Comparison of ENCODE assay signal across 21 mouse cellular contexts in genomic region chr5:12138961-12139360, GRCm38 (mm10).
DNase-seq lines count a peak whose midpoint lies in the region; ATAC-seq and TF ChIP-seq lines count a peak whose summit lies in the region.
"Had no signal": no experiment of that assay in that cellular context is flagged by ENCODE, and none has a peak within 500 bp of the region (broad histone marks: within the 10 kb centered on the region; RNA-seq: fewer than 3 reads in every experiment).

No protein-coding gene starts in this region.

- TF ChIP-seq CTCF in brain, embryonic 14.5 days (IDR thresholded peaks at IDR 0.05; ENCODE audit: borderline replicate concordance, extremely low read depth, insufficient read depth, insufficient read length), result no peak

- peak; percentile 58 for DNase-seq in heart, adult 11 months
- no peak for DNase-seq in heart, postnatal 10 days
- DNase-seq in A20 (ENCODE audit: low read depth, low spot score) (peak; percentile 9), ES-CJ7 (ENCODE audit: low read depth, low spot score) (peak; percentile 71)
- peak; percentile 3 for DNase-seq in brain, embryonic 14.5 days (ENCODE audit: low read depth)
- DNase-seq in T-cell, adult 2 months (ENCODE audit: low spot score), result no peak
- DNase-seq: adrenal gland, postnatal 10 days; adrenal gland, postnatal 36 days; cerebellum, adult 11 months; cerebellum, adult 2 months; cerebellum, adult 9-11 months; cerebellum, postnatal 25 days; gastrocnemius, postnatal 10 days; gastrocnemius, postnatal 36 days; heart, postnatal 36 days had no signal

- TF ChIP-seq POLR2A in brain, embryonic 14.5 days (IDR thresholded peaks at IDR 0.05; ENCODE audit: borderline replicate concordance, extremely low read depth, insufficient read depth, insufficient read length, poor library complexity, severe bottlenecking), result no peak

- intact Hi-C loops in heart, postnatal 10 days (cut with DNase I), result no loop called here

- ATAC-seq in inflammation-experienced regulatory T-cells, adult 6 months, result no peak
- ATAC-seq: CD4-positive, CD25-positive, alpha-beta regulatory T cell, adult 4 months; forebrain, embryonic 16.5 days; hindbrain, embryonic 16.5 days; intestine, embryonic 16.5 days; Patski had no signal

Comparison
In these comparisons a context has a peak if more than half of its experiments do, and no peak if none do; other contexts are left out.
1. DNase-seq: peak in heart, adult 11 months (single experiment), A20 (single experiment), ES-CJ7 (single experiment) and brain, embryonic 14.5 days (single experiment); none in heart, postnatal 10 days (0 of 2) and T-cell, adult 2 months (single experiment).